Mouse (Mus musculus): ENCODE data around the gene Ankrd65. TPM values are rescaled to one million over a fixed set of nuclear protein-coding genes. Genes with fewer than 3 reads are reported as not detected.

Gene Ankrd65
- total RNA-seq, 4 experiments from 2014 or later: not detected

GRCm38 (mm10) chr4:155811929-155812664 lies 21.9 kb downstream of the Ankrd65 start, which contains the start of gene Ccnl2:
Ccnl2 (plus strand) TSS chr4:155812489.
- DNase-seq (ENCODE audit: low spot score in 2 of 2): peak; percentile 90 to 91

GRCm38 (mm10) chr4:155812665-155813181 lies 22.5 kb downstream of the Ankrd65 start:
- no peak for DNase-seq (ENCODE audit: low spot score in 2 of 2)

DNA sequence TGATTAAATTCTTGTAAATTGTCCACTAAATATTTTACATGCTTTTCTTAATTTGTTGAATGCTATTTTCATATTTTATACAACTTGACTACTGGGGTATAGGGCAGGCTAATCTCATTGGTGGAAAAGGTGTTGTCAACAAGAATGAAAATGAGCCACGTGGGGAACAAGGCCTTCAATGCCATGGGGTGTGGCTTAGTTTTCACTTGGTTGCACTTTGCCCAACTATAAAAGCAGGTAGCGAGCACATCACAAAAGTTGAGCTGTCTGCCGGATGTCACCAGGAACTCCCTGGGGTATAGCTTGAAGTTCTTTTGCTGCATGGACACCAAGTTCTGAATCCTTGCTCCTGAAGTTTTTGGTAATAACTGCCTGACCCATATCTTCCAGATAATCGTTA lies 27.3 kb downstream of the Ankrd65 start:
- no peak for DNase-seq (ENCODE audit: low spot score in 2 of 2)

GRCm38 (mm10) chr4:155821025-155821424 lies 30.8 kb downstream of the Ankrd65 start:
- DNase-seq (ENCODE audit: low spot score in 2 of 2): no peak

DNA sequence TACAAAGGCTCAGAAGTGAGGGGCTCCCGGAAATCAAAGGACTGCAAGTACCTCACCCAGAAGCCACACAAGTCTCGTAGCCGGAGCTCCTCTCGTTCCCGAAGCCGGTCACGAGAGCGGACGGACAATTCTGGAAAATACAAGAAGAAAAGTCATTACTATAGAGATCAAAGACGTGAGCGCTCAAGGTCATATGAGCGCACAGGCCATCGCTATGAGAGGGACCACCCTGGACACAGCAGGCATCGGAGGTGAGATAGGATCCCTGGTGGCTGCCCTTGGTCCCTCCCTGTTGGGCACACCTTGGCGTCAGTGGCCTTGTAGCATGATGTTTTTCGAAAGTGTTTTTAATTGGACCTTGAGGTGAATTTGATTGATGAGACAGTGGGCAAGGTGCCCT lies 33.2 kb downstream of the Ankrd65 start:
- DNase-seq (ENCODE audit: low spot score in 2 of 2): no peak

DNA sequence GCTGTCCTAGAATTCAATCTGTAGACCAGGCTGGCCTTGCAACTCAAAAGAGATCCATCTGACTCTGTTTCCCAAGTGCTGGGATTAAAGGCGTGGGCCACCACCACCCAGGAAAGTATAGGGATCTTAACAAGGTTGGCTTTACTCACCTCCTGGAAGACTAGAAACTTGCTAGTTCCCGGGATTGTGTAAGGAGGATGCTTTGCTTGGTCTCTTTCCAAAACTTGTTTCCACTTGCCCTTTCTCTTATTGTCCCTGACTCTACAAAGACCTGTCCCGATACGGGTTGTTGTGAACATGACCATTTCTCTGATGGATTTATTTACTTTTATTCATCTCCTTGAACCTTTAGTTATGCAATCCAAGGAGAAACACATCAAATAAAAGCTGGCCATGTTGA lies 39.6 kb downstream of the Ankrd65 start:
- no peak for DNase-seq (ENCODE audit: low spot score in 2 of 2)

DNA sequence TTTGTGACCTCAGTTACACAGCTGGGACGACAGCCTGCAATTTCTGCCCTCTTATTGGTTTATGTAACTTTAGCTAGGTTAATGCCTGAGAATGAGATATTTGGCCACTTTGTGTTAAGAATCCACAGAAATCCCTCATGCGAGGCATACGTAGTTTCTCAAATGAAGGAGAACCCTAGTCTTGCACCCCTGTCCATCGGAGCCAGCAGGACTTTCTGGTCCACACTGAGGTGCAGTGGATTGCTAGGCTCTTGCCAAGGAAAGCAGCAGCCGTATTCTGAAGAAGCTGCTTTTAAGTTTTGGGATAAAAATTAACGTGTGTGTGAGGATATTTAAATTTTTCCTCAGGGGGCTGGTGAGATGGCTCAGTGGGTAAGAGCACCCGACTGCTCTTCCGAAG lies 40.4 kb downstream of the Ankrd65 start:
- DNase-seq (ENCODE audit: low spot score in 2 of 2): no peak

DNA sequence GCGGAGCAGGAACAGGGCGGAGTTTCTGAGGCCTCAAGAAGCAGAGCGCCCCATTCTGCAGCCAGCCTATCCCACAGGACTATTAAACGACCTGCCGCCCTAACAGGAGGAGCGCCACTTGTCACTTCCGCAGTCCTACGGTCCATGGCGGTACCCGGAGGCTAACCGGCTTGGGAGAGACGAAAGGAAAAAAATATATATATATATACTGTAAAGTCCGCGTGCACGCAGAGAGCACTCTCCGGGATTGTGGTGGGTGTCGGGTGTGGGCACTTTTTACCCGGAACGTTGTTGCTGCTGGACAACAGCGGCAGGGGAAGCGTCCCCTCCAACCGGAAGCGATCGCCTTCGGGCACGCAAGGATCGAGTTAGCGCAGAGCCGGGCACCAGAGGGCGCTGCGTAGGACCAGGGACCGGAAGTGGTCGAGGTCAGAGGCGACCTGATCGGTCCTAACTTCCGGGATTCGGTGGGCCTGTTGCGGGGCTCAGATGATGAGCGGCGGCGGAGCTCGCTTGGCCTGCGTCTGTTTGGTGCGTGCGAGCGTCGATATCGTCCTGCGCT lies 41.0 kb downstream of the Ankrd65 start, which contains the start of gene Aurkaip1:
TSS of gene Aurkaip1 (plus strand) at position 68 of the 562 bp plus-strand sequence.
- DNase-seq (ENCODE audit: low spot score in 2 of 2): peak; percentile 91 to 95

GRCm38 (mm10) chr4:155831831-155832230 lies 41.6 kb downstream of the Ankrd65 start:
- peak in 1 of 2 experiments; percentile 26 for DNase-seq (ENCODE audit: low spot score in 2 of 2)

DNA sequence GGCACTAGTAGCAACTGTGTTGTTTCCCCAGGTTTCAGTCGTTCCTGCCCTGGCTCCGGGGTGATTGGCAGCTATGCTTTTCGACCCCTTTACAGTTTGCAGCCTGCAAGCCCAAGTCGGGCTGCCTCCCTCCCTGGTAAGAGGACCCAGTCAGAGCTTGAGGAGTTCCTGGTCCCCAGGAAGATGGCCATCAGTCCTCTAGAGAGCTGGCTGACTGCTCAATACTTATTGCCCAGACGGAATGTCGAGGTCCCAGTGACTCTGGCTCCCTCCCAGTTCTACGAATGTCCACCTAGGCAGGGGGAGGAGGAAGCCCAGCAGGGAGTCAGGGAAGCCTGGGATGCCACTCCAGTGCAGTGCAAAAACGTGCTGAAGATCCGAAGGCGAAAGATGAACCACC lies 42.1 kb downstream of the Ankrd65 start:
- DNase-seq (ENCODE audit: low spot score in 2 of 2): no peak

DNA sequence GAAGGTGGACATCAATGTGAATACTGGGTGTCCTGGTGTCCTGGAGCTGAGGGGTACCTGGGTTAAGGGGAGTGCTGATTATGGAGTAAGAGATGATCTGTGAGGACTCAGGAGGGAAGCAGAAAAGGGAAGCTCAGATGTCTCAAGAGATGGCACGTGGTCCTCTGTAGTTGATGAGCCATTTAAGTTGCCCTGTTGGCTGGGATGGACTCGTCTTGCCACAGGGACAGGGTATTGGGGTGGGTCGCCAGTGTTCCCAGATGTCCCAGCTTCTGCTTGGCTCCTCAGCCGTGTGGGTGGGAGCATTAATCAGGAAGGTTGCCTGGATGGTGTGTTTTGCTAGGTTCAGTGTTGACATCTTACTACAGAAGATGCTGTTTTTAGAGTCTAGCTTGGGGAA lies 43.0 kb downstream of the Ankrd65 start:
- no peak for DNase-seq (ENCODE audit: low spot score in 2 of 2)

DNA sequence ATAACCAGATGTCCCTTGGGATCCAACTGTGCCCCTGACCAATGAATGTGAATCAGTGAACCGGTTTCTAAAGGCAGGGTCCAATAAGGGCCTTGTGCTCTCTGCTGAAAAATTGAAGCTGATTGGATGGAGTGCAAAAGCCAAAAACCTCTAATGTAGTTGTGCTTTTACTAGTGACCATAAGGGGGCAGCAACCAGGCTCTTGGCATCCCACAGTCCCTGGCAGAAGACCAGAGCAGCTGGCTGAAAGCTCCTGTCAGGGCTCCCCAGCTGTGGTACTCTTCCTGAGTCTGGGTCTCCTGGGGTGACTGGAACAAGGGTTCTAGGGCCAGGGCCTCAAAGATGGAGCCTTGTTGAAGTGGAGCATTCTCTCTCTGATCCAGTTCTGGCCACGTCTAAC lies 43.6 kb downstream of the Ankrd65 start:
- DNase-seq (ENCODE audit: low spot score in 2 of 2): peak; percentile 66 to 70

DNA sequence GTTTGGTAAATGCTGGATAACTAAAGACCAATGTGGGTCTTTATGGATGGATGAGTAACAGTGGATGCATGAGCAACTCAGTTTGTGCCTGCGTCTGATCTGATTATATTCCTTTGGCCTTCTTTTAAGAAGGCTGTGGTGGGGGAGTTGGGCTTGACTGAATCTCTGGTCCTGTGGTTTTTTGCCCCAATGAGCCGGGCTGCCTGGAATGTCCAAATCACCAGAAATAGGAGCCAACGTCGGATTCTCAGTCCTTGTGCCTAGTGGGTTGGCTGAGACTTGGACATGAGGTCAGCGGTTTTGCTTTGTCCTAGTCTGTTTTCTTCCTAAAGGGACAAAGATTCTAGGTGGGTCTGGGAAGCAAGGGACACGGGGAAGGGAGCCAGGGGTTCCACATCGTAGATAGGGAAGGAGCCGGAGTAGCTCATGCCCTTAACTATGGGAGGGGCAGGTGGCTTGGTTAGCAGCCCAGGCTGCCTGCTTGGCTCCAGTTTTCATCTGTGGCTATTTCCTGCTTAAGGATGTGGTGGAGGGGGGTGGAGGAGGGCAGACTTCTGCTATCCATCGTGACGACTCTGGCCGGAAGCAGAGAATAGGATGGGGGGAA lies 47.3 kb downstream of the Ankrd65 start:
- DNase-seq (ENCODE audit: low spot score in 2 of 2): no peak

DNA sequence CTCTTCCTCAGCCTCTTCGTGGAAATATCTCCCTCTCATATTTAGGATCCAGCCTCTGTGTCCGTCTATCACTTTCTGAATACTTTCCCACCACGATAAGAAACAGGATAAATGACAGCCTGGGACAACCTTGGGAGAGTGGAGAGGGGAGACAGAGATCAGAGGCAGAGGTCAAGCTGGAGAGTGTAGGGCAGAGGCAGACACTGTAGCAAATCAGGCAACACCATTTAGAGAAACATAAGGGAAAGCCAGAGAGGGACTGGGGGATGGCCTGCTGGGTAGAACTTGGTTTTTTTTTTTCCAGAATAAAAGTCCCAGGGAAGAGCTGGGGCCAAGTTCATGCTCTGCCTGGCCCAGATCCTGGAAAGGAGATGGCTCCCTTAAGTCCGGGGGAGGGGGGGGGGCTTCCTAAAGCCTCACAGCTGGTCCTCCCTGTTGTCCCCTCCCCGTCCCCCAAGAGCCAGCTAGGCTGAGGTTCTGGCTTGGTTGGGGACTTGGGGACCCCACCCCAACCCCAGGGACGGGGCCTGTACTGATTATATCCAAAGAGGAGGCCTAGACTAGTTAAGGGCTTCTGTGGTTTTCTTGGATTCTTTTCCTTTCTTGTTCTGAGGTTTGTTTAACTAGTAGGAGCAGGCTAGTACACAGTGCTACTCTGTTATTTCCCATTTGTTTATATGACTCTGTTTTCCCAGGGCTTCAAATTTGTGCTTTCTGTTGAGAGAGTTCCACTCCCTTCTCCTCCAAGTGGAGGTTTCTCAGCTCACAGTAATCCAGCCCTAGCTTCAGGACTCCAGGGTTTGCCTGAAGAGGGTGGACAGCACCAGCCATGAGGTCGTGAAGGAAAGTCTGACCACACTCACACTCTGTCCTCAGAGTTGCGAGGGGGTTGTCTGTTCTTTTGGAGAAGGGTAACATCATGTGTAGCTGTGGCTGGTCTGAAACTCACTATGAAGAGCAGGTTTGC lies 48.2 kb downstream of the Ankrd65 start:
- no peak for DNase-seq (ENCODE audit: low spot score in 2 of 2)

GRCm38 (mm10) chr4:155839483-155839910 lies 49.3 kb downstream of the Ankrd65 start, which contains the start of gene Mxra8:
Mxra8 (plus strand) TSS chr4:155839680.
- DNase-seq (ENCODE audit: low spot score in 2 of 2): no peak

GRCm38 (mm10) chr4:155840076-155841002 lies 50.1 kb downstream of the Ankrd65 start:
- no peak for DNase-seq (ENCODE audit: low spot score in 2 of 2)

DNA sequence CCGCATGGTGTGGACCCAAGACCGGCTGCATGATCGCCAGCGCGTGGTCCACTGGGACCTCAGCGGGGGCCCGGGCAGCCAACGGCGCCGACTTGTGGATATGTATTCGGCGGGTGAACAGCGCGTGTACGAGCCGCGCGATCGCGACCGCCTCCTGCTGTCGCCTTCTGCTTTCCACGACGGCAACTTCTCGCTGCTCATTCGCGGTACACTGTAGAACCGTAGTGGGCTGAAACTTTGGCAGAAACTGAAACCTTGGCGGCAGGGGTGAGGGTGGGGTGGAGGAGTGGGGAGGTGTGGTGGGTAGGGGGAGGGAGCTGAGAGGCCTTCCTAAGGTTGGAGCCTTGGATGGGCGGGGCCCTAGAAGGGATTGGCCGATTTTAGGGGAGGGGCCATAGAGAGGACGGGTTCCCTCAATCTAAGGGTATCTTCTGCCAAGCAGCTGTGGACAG lies 50.8 kb downstream of the Ankrd65 start:
- DNase-seq (ENCODE audit: low spot score in 2 of 2): no peak

DNA sequence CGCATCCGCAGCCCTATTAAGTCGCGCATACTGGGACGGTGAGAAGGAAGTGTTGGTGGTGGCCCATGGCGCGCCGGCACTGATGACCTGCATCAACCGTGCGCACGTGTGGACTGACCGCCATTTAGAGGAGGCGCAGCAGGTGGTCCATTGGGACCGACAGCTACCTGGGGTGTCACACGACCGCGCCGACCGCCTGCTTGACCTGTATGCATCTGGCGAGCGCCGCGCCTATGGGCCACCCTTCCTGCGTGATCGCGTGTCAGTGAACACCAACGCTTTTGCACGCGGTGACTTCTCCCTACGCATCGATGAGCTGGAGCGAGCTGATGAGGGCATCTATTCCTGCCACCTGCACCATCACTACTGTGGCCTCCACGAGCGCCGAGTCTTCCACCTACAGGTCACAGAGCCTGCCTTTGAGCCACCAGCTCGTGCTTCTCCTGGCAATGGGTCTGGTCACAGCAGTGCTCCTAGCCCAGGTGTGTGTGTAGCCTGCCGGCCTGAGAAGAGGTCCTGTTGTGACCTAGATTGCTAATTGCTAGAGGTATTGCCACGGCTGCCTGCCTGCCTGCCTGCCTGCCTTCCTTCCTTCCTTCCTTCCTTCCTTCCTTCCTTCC lies 51.5 kb downstream of the Ankrd65 start:
- DNase-seq (ENCODE audit: low spot score in 2 of 2): no peak

DNA sequence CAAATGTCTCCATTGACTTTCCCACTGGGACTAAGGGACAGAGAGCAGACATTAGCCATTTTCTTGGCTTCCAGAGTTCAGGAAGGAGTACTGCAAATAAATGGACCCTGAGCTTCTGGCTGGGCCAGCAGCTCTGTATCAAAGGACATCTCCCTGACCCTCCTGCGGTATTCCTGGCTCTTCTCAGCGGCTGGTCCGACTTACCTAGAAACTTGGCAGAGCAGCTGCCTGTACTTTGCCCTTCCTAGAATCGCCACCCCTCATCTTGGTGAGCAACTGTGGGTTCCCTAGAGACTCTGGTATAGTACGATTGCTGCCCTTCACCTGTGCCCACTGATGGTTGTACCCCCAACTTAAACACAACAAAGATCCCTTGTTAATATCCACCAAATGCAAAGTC lies 53.0 kb downstream of the Ankrd65 start:
- DNase-seq (ENCODE audit: low spot score in 2 of 2): no peak

Data from layer of hippocampus, adult 8-10 months (tissue).